Mouse (Mus musculus): Measurements from ENCODE around the gene Pkp4. TPM values are rescaled to one million over a fixed set of nuclear protein-coding genes. Genes with fewer than 3 reads are reported as not detected.
A peak's percentile ranks its signal among the peaks of the same experiment; 100 is the strongest.

The Pkp4 gene
- total RNA-seq, 2 experiments from 2014 or later = 200 to 224 TPM

- Histone ChIP-seq H3K4me3 (no peak overlapping the region), H3K27ac (no peak overlapping the region)
- no peak for DNase-seq (ENCODE audit: extremely low spot score in 1 of 2, low spot score in 2 of 2)
- intact Hi-C loops (cut with DNase I) = no loop called here
- no peak for TF ChIP-seq CTCF (IDR thresholded peaks at IDR 0.05)
Measured at GRCm38 (mm10) chr2:59253435-59253834, 92.8 kb downstream of the Pkp4 start.

GRCm38 (mm10) chr2:59258821-59259231 is 98.2 kb downstream of the Pkp4 start:
- no peak for TF ChIP-seq CTCF (IDR thresholded peaks at IDR 0.05)
- no peak overlapping the region for H3K4me3 ChIP-seq
- intact Hi-C loops (cut with DNase I) = loop anchor here (2.0 to 5.0 kb wide), 2 partner anchors 28 to 97 kb away; partner anchors contain the start of genes Ccdc148 and Pkp4
- peak overlapping the region; percentile 84 for H3K27ac ChIP-seq
- peak in 1 of 2 experiments; percentile 35 for DNase-seq (ENCODE audit: extremely low spot score in 1 of 2, low spot score in 2 of 2)

- H3K27ac ChIP-seq = peak overlapping the region; percentile 17; the same call in 1 of the 2 replicates
- intact Hi-C loops (cut with DNase I) = loop anchor here (2.0 to 5.0 kb wide), 2 partner anchors 27 to 97 kb away; partner anchors contain the start of genes Ccdc148 and Pkp4
- no peak for DNase-seq (ENCODE audit: extremely low spot score in 1 of 2, low spot score in 2 of 2)
- H3K4me3 ChIP-seq = no peak overlapping the region
- no peak for TF ChIP-seq CTCF (IDR thresholded peaks at IDR 0.05)
Measured at GRCm38 (mm10) chr2:59259346-59259745, 98.7 kb downstream of the Pkp4 start.

- no peak overlapping the region for H3K27ac ChIP-seq
Measured at GRCm38 (mm10) chr2:59261203-59261602, 100.6 kb downstream of the Pkp4 start.

GRCm38 (mm10) chr2:59266428-59266827 is 105.8 kb downstream of the Pkp4 start:
- no peak overlapping the region for H3K4me3 ChIP-seq

More at GRCm38 (mm10) chr2:59261203-59261602, 100.6 kb downstream of the Pkp4 start:
- no peak for DNase-seq (ENCODE audit: extremely low spot score in 1 of 2, low spot score in 2 of 2)
- no peak overlapping the region for H3K4me3 ChIP-seq
- TF ChIP-seq CTCF (IDR thresholded peaks at IDR 0.05) = no peak
- intact Hi-C loops (cut with DNase I) = no loop called here

GRCm38 (mm10) chr2:59271835-59272234 is 111.2 kb downstream of the Pkp4 start:
- no peak for DNase-seq (ENCODE audit: extremely low spot score in 1 of 2, low spot score in 2 of 2)
- intact Hi-C loops (cut with DNase I) = no loop called here
- TF ChIP-seq CTCF (IDR thresholded peaks at IDR 0.05) = no peak
- H3K27ac ChIP-seq = no peak overlapping the region
- H3K4me3 ChIP-seq = no peak overlapping the region

More at GRCm38 (mm10) chr2:59266428-59266827, 105.8 kb downstream of the Pkp4 start:
- H3K27ac ChIP-seq = no peak overlapping the region
- intact Hi-C loops (cut with DNase I) = no loop called here
- no peak for DNase-seq (ENCODE audit: extremely low spot score in 1 of 2, low spot score in 2 of 2)
- no peak for TF ChIP-seq CTCF (IDR thresholded peaks at IDR 0.05)

GRCm38 (mm10) chr2:59272713-59273112 is 112.1 kb downstream of the Pkp4 start:
- DNase-seq (ENCODE audit: extremely low spot score in 1 of 2, low spot score in 2 of 2) = no peak
- Histone ChIP-seq H3K4me3 (no peak overlapping the region), H3K27ac (no peak overlapping the region)
- no peak for TF ChIP-seq CTCF (IDR thresholded peaks at IDR 0.05)
- intact Hi-C loops (cut with DNase I) = no loop called here

- Histone ChIP-seq H3K4me3 (no peak overlapping the region), H3K27ac (no peak overlapping the region)
- DNase-seq (ENCODE audit: extremely low spot score in 1 of 2, low spot score in 2 of 2) = no peak
- TF ChIP-seq CTCF (IDR thresholded peaks at IDR 0.05) = no peak
- intact Hi-C loops (cut with DNase I) = loop anchor here (5.0 kb wide), 1 partner anchor 119 kb away; the partner anchor contains the start of genes Ccdc148 and Pkp4
Measured at GRCm38 (mm10) chr2:59280914-59281562, 120.4 kb downstream of the Pkp4 start.

GRCm38 (mm10) chr2:59282966-59283365 is 122.3 kb downstream of the Pkp4 start:
- intact Hi-C loops (cut with DNase I) = loop anchor here (5.0 kb wide), 1 partner anchor 121 kb away; the partner anchor contains the start of genes Ccdc148 and Pkp4

GRCm38 (mm10) chr2:59284216-59284615 is 123.6 kb downstream of the Pkp4 start:
- Histone ChIP-seq H3K27ac (no peak overlapping the region), H3K4me3 (no peak overlapping the region)
- intact Hi-C loops (cut with DNase I) = loop anchor here (5.0 kb wide), 1 partner anchor 122 kb away; the partner anchor contains the start of genes Ccdc148 and Pkp4
- no peak for TF ChIP-seq CTCF (IDR thresholded peaks at IDR 0.05)
- DNase-seq (ENCODE audit: extremely low spot score in 1 of 2, low spot score in 2 of 2) = no peak

More at GRCm38 (mm10) chr2:59282966-59283365, 122.3 kb downstream of the Pkp4 start:
- TF ChIP-seq CTCF (IDR thresholded peaks at IDR 0.05) = no peak
- DNase-seq (ENCODE audit: extremely low spot score in 1 of 2, low spot score in 2 of 2) = no peak
- no peak overlapping the region for H3K4me3 ChIP-seq
- H3K27ac ChIP-seq = no peak overlapping the region

GRCm38 (mm10) chr2:59284734-59285490 is 124.3 kb downstream of the Pkp4 start:
- TF ChIP-seq CTCF (IDR thresholded peaks at IDR 0.05) = no peak
- no peak overlapping the region for H3K4me3 ChIP-seq
- no peak for DNase-seq (ENCODE audit: extremely low spot score in 1 of 2, low spot score in 2 of 2)
- intact Hi-C loops (cut with DNase I) = loop anchor here (5.0 kb wide), 1 partner anchor 123 kb away; the partner anchor contains the start of genes Ccdc148 and Pkp4
- no peak overlapping the region for H3K27ac ChIP-seq

GRCm38 (mm10) chr2:59285581-59285980 is 124.9 kb downstream of the Pkp4 start:
- intact Hi-C loops (cut with DNase I) = no loop called here
- Histone ChIP-seq H3K4me3 (no peak overlapping the region), H3K27ac (0 out of 2 replicates have a peak overlapping the region, but pooled peaks have one; percentile 3)
- no peak for TF ChIP-seq CTCF (IDR thresholded peaks at IDR 0.05)
- no peak for DNase-seq (ENCODE audit: extremely low spot score in 1 of 2, low spot score in 2 of 2)
